Mouse (Mus musculus): ENCODE results near the gene Etl4.

GRCm38 (mm10) chr2:20526856-20527255, 617.3 kb downstream of the Etl4 start:
- no peak for TF ChIP-seq CTCF (IDR thresholded peaks at IDR 0.05; ENCODE audit: low read depth)
- no peak for TF ChIP-seq EP300 (optimal IDR thresholded peaks at IDR 0.05)
